Mouse (Mus musculus) myocyte (in vitro differentiated cells): ENCODE data around the gene Denr. TPM values are rescaled to one million over a fixed set of nuclear protein-coding genes. Genes with fewer than 3 reads are reported as not detected.

Source experiments
- H3K27me3 ChIP-seq: one replicate; pipeline ENCODE4 v1.6.1; 2011; ENCODE audit not compliant: control insufficient read depth, insufficient read depth, insufficient read length
- H3K36me3 ChIP-seq: one replicate; pipeline ENCODE4 v1.6.1; 2011; ENCODE audit not compliant: control insufficient read depth, insufficient read depth
- H3K4me2 ChIP-seq: one replicate; pipeline ENCODE4 v1.6.1; 2011; ENCODE audit warnings: low read depth, control low read depth
- H3K4me3 ChIP-seq: one replicate; pipeline ENCODE4 v1.5.1; 2011; ENCODE audit warnings: mild to moderate bottlenecking, control low read depth, moderate library complexity
- H3K79me2 ChIP-seq: one replicate; pipeline ENCODE4 v1.6.1; 2011; ENCODE audit not compliant: control insufficient read depth, insufficient read depth
- H3ac ChIP-seq: one replicate; pipeline ENCODE4 v1.6.1; 2011; ENCODE audit not compliant: control insufficient read depth, insufficient read length
- CEBPB ChIP-seq: IDR thresholded peaks from 2 replicates; pipeline ENCODE4 v1.6.1; 2011; ENCODE audit warnings: mild to moderate bottlenecking, moderate library complexity; ENCODE audit not compliant: poor library complexity, insufficient read depth, severe bottlenecking
- E2F4 ChIP-seq: IDR thresholded peaks from one replicate; pipeline ENCODE4 v1.6.1; 2011; ENCODE audit warnings: mild to moderate bottlenecking, control low read depth, moderate library complexity; ENCODE audit not compliant: insufficient read depth
- MAX ChIP-seq: IDR thresholded peaks from one replicate; pipeline ENCODE4 v1.6.1; 2011; ENCODE audit warnings: low read depth, mild to moderate bottlenecking, control low read depth
- MYOD1 ChIP-seq, 3 experiments: IDR thresholded peaks; one replicate each; pipeline ENCODE4 v1.6.1; 2011; ENCODE audit warnings: control low read depth in 2 of 3, low read depth in 2 of 3, mild to moderate bottlenecking in 2 of 3, moderate library complexity in 1 of 3; ENCODE audit not compliant: insufficient read length in 2 of 3, control insufficient read depth in 1 of 3
- MYOG ChIP-seq, 3 experiments: IDR thresholded peaks; one replicate each; pipeline ENCODE4 v1.6.1; 2011; ENCODE audit warnings: control low read depth in 2 of 3, low read depth in 2 of 3, mild to moderate bottlenecking in 2 of 3; ENCODE audit not compliant: insufficient read length in 2 of 3, control insufficient read depth in 1 of 3, insufficient read depth in 1 of 3
- POLR2A ChIP-seq: IDR thresholded peaks from one replicate; pipeline ENCODE4 v1.6.1; 2011; ENCODE audit warnings: low read depth, mild to moderate bottlenecking, control low read depth, moderate library complexity; ENCODE audit not compliant: insufficient read length
- POLR2AphosphoS2 ChIP-seq: IDR thresholded peaks from one replicate; pipeline ENCODE4 v1.6.1; 2011; ENCODE audit warnings: low read depth, control low read depth; ENCODE audit not compliant: insufficient read length
- REST ChIP-seq: IDR thresholded peaks from one replicate; pipeline ENCODE4 v1.6.1; 2011; ENCODE audit warnings: mild to moderate bottlenecking, control low read depth, moderate library complexity; ENCODE audit not compliant: insufficient read depth, insufficient read length
- SRF ChIP-seq: IDR thresholded peaks from one replicate; pipeline ENCODE4 v1.6.1; 2011; ENCODE audit warnings: low read depth; ENCODE audit not compliant: control insufficient read depth, insufficient read length
- TCF12 ChIP-seq: IDR thresholded peaks from one replicate; pipeline ENCODE4 v1.6.1; 2011; ENCODE audit warnings: mild to moderate bottlenecking, control low read depth; ENCODE audit not compliant: poor library complexity, insufficient read depth, severe bottlenecking
- TCF3 ChIP-seq: IDR thresholded peaks from one replicate; pipeline ENCODE4 v1.6.1; 2011; ENCODE audit warnings: low read depth, control low read depth; ENCODE audit not compliant: insufficient read length
- USF1 ChIP-seq: IDR thresholded peaks from one replicate; pipeline ENCODE4 v1.6.1; 2011; ENCODE audit warnings: low read depth, mild to moderate bottlenecking, control low read depth, moderate library complexity
- polyA plus RNA-seq: library from polyadenylated mRNA; unstranded; fragments of >200 nt; fragmentation: generic; extraction: Trizol; gene quantifications from one replicate; pipeline ENCODE4 v1.2.1, GENCODE M21; 2012; ENCODE audit warnings: missing spikeins

Gene Denr
- polyA plus RNA-seq, 1 experiment, result 38.0 TPM

- Histone ChIP-seq H3K4me2 (no peak overlapping the region), H3K79me2 (peaks cover 6% of the 10 kb centered on the region), H3K36me3 (no peaks in the 10 kb centered on the region), H3K27me3 (no peaks in the 10 kb centered on the region), H3ac (no peak overlapping the region), H3K4me3 (no peak overlapping the region)
- TF ChIP-seq MYOD1 (IDR thresholded peaks at IDR 0.05; ENCODE audit: control insufficient read depth in 1 of 3, insufficient read length in 2 of 3, low read depth in 2 of 3), result no peak
- TF ChIP-seq CEBPB, result no peak
- no peak for TF ChIP-seq TCF12
- no peak for TF ChIP-seq REST
- TF ChIP-seq POLR2AphosphoS2, result no peak
- no peak for TF ChIP-seq SRF
- TF ChIP-seq USF1, result no peak
- TF ChIP-seq E2F4, result no peak
- TF ChIP-seq TCF3, result no peak
- no peak for TF ChIP-seq MYOG (IDR thresholded peaks at IDR 0.05; ENCODE audit: control insufficient read depth in 1 of 3, insufficient read depth in 1 of 3, insufficient read length in 2 of 3, low read depth in 2 of 3)
- no peak for TF ChIP-seq POLR2A
- TF ChIP-seq MAX, result no peak
Measured at GRCm38 (mm10) chr5:123977231-123977630, 70.3 kb downstream of the Denr start.

GRCm38 (mm10) chr5:123978131-123978530 lies 71.2 kb downstream of the Denr start:
- Histone ChIP-seq H3K79me2 (peaks cover 6% of the 10 kb centered on the region), H3K27me3 (no peaks in the 10 kb centered on the region), H3ac (no peak overlapping the region), H3K4me2 (peak overlapping the region; percentile 18), H3K4me3 (no peak overlapping the region), H3K36me3 (no peaks in the 10 kb centered on the region)
- TF ChIP-seq USF1 (no peak), SRF (no peak), MYOD1 (IDR thresholded peaks at IDR 0.05; ENCODE audit: control insufficient read depth in 1 of 3, insufficient read length in 2 of 3, low read depth in 2 of 3) (peak in 1 of 3 experiments; percentile 45), CEBPB (no peak), TCF12 (no peak), E2F4 (no peak), MYOG (IDR thresholded peaks at IDR 0.05; ENCODE audit: control insufficient read depth in 1 of 3, insufficient read depth in 1 of 3, insufficient read length in 2 of 3, low read depth in 2 of 3) (peak in 1 of 3 experiments; percentile 64), TCF3 (no peak)

Other genes with a start within 250 kb of the Denr start
- 17.5 TPM for gene Clip1, start 222.6 kb upstream of the Denr start, polyA plus RNA-seq
- 9.7 TPM for gene Zcchc8, start 186.1 kb upstream of the Denr start, polyA plus RNA-seq
- 18.4 TPM for gene Rsrc2, start 157.8 kb upstream of the Denr start, polyA plus RNA-seq
- gene Kntc1, start 157.5 kb upstream of the Denr start, polyA plus RNA-seq, result 6.5 TPM
- gene Hcar2, start 41.7 kb upstream of the Denr start, polyA plus RNA-seq, result not detected
- gene Hcar1, start 27.2 kb upstream of the Denr start, polyA plus RNA-seq, result not detected
- gene Gm43518, start 20.2 kb downstream of the Denr start, polyA plus RNA-seq, result not detected
- gene Ccdc62, start 23.5 kb downstream of the Denr start, polyA plus RNA-seq, result 4.7 TPM
- gene Hip1r, start 66.5 kb downstream of the Denr start, polyA plus RNA-seq, result 10.5 TPM
- 18.7 TPM for gene Vps37b, start 125.1 kb downstream of the Denr start, polyA plus RNA-seq
- gene Abcb9, start 188.6 kb downstream of the Denr start, polyA plus RNA-seq, result 0.90 TPM
- gene Ogfod2, start 205.1 kb downstream of the Denr start, polyA plus RNA-seq, result 15.2 TPM
- 55.0 TPM for gene Arl6ip4, start 208.9 kb downstream of the Denr start, polyA plus RNA-seq